Mouse (Mus musculus): ENCODE data around the gene Yipf3. TPM values are rescaled to one million over a fixed set of nuclear protein-coding genes. Genes with fewer than 3 reads are reported as not detected.

Gene Yipf3
- total RNA-seq (2022): 100 to 1,000 TPM; 157 to 205 (median 185) TPM

DNA sequence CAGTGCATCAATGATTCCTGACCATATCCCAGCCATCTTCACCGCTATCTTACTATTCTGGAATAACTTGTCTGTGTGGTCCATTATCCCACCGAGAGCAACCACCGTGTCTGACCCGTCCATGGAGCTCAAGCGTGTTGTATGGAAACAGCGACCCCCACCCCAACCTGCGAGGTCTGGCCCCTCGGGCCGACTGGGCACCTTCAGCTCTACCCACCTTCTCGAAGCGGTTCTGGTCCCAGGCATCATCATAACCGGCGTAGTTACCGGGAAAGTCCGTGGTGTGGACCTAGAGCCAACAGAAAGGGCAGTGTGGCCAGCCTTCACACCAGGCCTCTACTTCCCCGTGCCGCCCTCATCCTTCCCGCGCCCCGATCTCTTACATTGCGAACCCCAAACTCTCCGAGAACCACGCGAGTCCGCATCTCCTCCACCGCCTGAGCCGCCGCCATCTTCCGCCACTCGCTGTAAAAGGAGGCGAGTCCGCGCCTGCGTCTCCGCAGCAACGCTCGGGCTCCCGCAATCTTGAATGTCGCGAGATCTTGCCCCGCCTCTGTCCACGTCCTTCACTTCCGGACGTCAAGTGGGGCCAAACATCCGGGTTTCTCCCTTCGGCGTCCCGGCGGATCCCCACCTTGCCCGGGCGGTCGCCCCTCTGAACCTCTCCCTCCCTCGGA lies at the start of gene Yipf3, which contains the start of gene Polr1c:
Gene Yipf3 (plus strand): TSS at position 569 of the 677 bp plus-strand sequence.
Gene Polr1c (minus strand): TSS at position 543 of the 677 bp plus-strand sequence.
- peak; percentile 96 for DNase-seq

DNA sequence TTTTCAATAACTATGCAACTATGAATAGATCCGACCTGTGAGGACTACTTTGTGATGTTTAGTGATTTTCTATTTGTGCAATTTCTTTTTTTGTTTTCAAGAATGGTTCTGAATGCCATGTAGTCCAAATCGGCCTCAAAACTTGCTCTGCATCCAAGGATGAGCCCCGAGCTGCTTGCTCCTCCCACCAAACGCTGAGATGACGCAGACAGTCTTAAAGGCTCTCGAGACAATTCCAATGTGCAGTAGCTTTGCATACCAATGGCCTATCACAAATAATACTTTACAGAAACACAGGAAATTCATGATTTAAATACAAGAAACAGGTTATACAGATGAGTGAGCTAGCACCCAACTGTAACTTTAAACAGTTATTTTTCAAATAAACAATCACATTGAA lies 46.7 kb upstream of the Yipf3 start:
- peak; percentile 24 for DNase-seq

DNA sequence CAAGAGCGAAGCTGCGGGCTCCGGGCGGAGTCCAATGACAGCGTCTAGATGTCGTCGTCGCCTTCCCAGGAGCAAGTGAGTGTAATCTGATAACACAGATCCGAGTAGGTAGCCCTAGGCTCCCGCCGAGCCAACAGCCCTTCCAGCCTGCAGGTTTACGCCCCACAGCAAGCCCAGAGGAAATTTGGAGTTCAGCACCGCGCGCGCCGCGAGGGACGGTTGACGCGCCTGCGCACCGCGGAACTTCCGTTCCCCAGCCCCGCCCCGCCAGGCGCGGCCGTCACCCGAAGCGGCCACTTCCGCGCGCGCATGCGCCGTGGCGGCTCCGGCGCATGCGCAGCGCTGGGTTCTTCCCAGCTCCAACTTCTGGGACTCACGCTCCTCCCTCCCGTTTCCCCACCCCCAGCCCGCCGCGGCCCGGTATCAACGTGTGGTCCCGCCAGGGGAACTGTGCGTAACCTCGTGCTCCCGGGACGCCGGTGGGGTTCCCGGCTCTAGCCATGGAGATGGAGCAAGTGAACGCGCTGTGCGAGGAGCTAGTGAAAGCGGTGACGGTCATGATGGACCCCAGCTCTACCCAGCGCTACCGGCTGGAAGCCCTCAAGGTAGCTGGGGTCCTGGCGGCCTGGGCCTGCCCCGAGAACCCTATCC lies 45.3 kb upstream of the Yipf3 start, which contains the start of the genes Polh and Xpo5:
Gene Polh (minus strand): TSS at position 225 of the 651 bp plus-strand sequence.
Gene Xpo5 (plus strand): TSS at position 362 of the 651 bp plus-strand sequence.
- peak; percentile 90 for DNase-seq

DNA sequence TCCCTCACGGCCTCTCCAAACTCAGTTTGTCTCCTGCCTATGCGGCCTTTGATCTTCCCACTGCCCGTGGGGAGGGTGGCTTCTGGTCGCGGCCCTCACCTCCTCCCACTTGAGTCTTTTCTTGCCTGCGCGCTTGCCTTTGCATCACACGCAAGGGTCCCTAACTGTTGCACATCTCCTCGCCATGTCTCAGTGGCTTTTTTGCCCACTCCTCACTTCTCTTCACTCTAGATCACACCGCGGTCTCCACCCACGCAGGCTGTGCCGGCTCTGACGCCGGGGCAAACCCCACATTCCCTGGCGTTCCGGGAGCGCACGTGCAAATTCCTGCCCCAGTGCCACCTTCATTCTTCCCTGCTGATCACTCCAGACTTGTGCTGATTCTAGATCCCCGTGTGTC lies 44.8 kb upstream of the Yipf3 start:
- DNase-seq: no peak

DNA sequence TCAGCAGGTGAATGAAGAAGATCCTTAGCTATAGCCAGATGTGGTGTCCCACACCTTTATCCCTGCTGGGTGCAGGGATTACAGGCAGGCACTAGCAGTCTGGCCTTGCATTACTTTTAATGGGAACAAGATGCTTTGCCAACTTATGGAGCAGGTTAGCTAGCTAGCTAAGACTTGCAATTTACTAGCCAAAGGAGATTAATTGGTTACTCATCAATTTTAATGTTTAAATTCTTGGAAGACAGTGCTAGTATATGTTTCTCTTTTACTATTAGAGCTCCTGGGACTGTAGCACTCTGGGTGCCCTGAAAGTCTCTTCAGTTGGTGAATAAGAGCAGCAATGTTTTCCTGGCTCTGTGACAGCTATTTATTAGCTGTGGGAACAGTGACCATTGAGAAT lies 41.2 kb upstream of the Yipf3 start:
- no peak for DNase-seq

DNA sequence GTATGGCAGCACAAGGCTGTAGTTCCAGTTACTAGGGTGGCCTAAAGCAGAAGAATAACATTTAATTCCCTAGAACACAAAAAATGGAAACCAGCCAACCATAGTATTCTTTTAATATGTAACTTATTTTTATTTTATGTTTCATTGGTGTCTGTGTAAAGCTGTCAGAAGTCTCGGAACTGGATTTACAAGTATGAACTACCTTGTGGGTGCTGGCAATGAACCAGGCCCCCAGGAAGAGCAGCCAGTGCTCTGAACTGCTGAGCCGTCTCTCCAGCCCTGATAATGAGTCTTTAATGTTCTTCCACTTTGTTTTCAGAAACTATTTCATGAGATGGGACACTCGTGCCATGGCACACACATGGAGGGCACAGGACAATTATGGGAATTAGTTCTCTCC lies 37.3 kb upstream of the Yipf3 start:
- no peak for DNase-seq

DNA sequence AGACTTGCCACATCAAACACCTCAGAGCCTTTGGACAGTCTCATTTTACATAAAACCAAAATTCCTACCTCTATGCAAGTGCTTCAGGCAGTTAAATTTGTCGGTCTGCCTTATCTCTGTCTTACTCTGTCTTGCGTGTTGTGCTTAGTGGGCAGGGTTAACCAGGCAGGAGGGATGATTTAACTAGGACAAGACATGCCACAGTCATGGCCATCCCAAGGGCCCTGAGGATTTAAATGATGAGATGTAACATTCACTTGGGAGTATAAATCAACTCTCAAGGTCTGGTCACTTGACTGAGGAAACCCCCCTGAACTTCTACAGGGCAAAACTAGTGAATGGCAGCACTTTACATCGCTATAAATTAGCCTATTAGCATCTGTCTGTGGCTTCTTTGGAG lies 26.3 kb upstream of the Yipf3 start:
- DNase-seq: peak; percentile 75

DNA sequence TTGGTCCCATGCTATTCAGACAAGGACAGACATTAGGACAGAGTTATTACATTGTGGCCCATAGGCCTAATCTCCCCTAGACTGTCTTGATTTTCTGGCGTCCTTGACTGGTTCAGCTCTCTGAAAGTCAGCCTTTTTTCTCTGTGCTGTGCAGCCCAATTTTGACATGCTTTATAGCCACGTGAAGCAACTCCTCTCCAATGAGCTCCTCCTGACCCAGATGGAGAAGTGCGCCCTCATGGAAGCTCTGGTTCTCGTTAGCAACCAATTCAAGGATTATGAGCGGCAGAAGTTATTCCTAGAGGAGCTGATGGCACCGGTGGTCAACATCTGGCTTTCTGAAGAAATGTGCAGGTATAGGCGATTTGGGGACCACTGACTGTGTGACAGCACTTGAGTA lies 20.3 kb upstream of the Yipf3 start:
- DNase-seq: peak; percentile 81

DNA sequence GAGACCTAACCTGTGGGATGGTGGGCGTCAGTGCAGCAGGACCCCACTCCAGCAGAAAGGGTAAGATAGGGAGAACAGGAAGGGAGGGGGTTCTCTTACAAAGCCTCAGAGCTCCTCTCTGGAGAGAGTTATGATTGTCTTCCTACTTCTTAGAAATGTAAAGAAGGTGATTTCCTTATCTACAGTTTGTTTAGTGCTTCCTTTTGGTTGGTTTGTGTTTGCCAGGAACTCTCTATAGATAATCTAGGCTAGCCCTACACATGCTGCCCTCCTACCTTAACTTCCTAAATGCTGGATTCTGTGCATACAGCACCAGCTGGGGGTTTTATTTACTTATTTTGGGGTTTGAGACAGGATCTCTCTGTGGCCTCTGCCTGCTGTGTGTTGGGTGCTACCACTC lies 11.8 kb upstream of the Yipf3 start:
- no peak for DNase-seq

DNA sequence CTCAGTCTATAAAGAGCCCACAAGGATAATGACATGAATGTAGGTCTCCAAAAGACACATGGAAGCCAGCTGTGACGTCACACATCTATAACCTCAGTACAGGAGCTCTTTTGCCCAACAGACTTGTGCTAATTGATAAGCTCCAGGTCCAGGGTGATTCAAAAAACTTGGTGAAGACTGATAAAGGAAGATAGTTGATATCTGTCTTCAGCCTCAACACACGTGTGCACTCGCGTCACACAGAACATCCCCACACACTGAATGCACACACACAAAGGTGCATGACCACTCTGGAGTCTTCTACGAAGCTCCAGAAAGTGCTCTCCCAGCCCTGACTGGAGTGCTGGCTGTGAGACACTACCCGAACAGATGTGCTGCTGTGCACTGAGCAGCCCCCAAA lies 10.8 kb upstream of the Yipf3 start:
- DNase-seq: no peak

DNA sequence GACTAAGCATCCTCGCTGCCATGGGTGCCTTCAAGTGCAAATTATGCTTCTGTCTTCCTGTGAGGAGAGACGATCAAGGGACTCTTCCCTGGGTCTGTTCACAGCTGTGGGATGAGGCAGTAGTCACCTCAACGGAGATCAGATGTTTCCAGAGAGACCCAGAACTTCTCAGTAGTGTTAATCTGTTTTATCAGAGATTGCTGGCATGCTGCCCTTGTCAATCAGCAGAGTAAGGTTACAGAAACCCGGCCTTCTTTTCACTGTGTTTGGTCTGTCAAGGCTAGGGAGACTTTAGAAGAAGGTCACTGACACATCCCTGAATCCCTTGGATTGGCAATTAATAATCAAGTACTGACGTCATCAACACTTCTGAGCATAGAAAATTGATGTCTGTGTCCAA lies 10.4 kb upstream of the Yipf3 start:
- DNase-seq: peak; percentile 63

DNA sequence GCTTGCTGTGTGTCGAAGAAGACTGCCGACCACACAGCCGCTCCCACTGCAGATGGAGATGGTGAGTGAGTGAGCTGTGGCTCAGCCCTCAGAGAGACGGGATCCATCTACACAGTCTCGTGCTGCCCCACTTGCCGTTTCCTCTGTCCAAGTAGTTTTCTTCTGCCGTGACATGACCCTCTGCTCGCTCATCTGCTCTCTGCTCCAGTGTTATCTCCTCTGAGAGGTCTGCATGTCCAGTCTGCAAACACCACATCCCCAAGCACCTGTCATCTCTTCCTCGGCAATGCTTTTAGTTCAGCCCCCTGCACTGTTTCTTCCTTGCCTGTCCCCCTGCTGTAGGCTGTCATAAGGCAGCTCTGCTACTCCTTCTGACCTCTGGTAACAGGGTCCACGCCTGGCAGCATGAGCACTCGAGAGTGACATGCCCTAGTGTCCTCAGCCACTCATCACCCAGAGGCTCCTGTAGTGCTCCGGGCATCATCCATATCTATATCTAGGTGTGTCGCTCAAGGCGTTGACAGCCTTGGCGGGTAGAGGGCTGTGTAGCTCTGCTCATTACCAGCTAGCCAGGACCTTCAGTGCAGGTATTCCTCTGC lies 8.3 kb upstream of the Yipf3 start:
- no peak for DNase-seq

DNA sequence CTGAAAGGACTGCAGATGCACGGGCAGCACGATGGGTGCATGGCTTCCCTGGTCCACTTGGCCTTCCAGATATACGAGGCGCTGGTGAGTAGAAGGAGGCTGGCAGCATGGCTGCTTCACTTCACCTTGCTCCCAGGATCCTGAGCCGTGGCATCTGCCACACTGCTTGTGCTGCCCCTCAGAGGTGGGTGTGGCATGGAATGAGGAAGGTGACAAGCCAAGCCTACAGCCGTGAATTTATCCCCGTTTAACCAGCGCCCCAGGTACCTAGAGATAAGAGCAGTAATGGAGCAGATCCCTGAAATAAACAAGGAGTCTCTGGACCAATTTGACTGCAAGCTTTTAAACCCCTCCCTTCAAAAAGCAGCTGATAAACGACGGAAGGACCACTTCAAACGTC lies 6.4 kb upstream of the Yipf3 start:
- no peak for DNase-seq

DNA sequence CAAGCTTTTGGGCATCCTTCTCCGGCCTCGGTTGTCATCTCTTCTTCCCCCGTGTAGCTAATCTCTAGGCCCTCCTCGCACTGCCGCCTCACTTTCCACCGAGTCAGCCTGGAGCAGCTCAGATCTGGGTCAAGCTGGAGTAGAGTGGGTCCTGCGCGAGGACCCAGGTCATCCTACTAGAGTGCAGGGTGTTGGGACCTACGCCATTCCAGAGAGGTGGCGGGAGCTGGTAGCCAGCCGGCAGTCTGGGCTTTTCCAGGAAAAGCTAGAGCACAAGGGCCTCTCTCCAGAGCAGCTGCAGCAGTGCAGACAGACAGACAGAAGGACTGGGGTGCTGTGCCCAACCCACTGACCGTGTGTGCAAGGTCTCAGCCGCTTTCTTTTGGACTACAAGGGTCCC lies 5.6 kb upstream of the Yipf3 start:
- no peak for DNase-seq

DNA sequence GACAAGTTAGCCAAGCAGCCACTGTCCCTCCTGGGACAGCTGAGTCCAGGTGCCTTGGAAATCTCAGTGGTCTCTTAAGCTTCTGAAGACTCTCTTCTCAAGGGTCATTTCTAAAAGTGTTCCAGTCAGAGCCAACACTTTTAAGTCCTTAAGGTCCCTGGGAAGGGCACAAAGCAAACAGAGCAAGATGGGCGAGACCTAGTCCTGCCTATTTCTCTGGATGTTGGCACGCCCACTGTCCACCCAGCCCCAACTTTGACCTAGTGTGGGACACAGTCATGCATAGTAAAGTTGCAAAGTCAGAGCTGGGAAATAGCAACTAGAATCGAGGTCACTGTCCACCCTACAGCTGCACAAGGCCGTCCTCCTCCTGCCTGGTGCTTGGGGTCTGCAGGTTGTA lies 4.9 kb upstream of the Yipf3 start:
- DNase-seq: no peak

DNA sequence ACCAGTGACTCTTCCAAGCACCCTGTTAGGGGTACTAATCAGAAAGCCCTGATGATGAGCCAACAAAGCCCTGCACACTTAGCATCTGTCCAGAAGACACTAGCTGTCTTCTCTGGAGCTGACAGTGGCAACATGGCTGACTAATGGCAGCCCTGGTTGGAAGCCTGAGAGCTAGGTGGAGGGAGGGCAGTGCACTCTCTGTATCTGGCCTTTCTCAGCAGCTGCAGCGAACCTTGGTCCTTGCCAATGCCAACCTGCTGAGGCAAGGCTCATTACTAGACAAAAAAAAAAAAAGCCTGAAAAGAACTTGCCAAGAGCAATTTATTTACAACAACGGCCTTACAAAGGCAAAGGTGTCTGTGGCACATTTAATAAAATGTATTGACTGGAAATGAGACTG lies 4.3 kb upstream of the Yipf3 start:
- no peak for DNase-seq

DNA sequence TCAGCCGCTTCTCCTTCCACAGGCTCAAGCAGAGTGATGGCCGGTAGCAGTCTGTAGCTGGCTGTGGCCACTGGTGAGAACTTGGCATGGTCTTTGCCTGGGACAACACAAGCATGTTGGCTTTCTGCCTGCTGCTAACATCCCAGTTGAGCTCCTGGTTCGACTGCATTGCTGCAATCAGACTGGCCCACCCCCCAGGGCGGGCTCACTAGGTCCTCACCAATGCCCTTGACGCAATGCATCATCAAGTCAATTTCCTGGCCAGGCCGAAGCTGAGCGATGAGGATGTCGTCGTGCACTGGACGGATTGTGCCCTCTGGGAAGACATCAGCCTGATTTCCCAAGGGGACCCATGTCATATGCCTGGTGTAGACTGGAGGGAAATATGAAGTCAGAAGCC lies 3.3 kb upstream of the Yipf3 start:
- DNase-seq: peak; percentile 85

DNA sequence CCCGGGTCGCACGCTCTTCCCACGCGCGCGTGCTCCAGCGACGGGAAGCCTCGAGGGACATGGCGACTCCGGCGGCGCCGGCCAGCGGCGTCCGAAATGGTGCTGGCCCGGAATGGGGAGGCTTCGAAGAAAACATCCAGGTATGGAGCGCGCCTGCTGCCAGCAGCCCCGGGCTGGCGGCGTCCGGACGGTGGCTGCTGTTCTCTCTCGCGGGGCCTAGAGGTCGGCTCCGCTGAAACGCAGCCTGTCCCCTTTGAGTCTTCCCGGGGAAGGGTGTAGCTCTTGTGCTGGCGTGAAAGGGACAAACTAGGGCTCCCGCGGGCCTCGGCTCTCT lies 276 bp downstream of the Yipf3 start:
- DNase-seq: no peak

DNA sequence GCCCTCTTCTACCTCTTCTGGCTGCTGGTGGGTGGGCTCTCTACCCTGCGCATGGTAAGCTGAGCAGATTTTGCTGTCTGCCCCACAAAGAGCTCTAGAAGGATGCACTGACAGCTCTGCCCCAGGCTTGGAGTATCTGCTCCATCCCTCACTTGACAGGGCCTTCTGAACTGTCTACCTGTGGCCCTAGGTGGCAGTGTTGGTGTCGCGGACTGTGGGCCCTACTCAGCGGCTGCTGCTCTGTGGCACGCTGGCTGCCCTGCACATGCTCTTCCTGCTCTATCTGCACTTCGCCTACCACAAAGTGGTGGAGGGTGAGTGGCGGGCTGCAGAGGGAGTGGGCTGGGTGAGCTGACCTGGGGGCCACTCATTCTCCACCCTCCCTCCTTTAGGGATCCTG lies 3.3 kb downstream of the Yipf3 start:
- DNase-seq: no peak

DNA sequence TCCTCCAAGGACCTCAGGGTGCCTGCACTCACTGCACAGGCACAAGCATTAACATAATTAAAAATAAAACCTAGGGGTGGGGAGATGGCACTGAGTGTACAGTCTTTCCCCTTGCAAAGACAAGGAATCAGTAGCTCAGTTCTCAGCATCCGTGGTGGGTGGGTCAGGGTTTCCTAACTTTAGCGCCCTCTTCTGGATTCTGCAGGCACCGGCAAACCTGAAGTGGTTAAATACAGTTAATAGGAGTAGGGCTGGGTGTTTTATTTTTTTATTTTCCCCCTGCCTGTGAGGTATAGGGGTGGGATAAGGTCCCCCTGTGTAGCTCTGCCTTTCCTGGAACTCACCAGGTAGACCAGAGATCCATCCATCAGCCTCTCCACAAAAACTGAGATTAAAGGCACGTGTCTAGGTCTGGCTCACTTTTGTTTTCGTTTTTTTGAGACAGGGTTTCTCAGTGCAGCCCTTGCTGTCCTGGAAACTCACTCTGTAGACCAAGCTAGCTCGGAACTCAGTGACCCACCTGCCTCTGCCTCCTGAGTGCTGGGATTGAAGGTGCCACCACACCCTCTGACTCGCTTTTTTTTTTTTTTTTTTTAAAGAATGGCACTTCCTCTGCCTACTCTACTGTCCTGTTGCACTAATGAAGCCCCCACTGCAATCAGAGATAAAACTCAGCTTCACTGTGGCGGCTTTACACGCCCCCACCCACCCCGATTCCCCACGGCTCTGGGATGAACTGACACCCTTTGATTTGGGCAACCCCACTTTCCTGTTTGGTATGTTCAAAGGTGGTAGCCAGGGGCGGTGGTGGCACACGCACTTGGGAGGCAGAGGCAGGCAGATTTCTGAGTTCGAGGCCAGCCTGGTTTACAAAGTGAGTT lies 4.9 kb downstream of the Yipf3 start:
- DNase-seq: no peak

DNA sequence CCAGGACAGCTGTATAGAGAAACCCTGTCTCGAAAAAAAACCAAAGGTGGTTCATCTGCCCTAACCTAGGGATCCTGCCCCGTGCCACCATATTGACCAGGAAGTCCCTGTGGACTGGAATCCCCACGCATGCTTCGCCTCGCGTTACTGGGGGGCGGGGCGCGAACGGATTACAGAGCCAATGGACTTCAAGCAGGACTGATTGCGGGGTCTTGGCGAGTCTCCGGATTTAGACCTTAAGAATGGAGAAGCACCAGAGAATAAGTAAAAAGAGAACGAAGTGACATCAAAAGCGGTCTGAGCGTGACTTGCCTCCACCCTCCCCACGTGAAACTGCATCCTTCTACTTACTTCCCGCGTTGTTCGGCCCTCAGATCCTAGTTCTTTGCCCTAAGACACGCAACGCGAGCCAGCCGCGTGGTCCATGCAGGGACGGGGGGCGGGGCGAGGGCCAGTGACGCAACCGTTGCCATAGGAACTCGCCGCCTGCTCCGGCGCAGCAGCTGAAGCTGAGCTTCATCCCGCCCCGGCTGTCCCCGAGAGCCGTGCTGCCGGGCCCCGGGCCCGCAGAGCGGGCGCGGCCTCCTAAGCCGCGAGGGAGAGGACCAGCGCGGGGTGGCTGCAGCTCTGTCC lies 5.7 kb downstream of the Yipf3 start, which contains the start of gene Lrrc73:
Gene Lrrc73 (plus strand): TSS at position 80 of the 633 bp plus-strand sequence.
- DNase-seq: peak; percentile 90

DNA sequence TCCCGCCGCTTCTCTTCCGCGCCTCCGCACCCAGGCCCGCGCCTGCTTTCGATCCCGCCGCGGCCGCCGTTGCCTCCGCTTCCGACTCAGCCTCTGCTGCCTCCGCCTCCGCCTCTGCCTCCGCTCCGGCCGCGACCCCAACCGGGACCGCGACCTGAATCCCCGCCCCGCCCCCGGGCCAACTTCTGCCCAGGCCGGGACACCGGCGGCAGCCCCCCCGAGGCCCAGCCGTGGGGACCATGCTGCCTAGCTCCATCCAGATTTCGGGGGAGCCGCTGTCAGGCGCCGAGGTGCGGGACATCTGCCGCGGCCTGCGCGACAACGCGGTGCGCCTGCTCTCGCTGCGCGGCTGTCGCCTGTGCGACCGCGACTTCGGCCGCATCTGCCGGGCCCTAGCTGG lies 6.2 kb downstream of the Yipf3 start:
- no peak for DNase-seq
